Mouse (Mus musculus): ENCODE data around the gene Skap1. TPM values are rescaled to one million over a fixed set of nuclear protein-coding genes. Genes with fewer than 3 reads are reported as not detected.

Gene Skap1
- polyA plus RNA-seq, 1 experiment from 2014 or later: 0.23 TPM

DNA sequence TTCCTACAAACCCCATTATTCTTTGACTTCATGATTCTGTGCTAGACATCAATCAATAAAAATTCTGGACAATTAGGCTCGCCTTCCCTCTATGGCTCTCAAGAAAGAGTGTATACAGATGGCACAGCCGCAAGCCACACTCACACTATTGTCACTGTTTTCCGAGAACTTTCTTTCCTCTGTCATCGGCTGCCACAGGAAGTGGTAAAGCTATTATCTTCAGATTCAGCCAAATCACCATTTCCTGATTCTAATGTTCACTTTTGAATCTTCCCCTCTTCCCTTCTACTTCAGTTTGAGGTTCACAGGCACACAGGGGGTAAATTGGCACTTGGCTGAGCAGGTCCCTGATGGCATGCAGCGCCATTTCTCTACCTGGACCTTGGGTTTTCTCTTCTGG, 9.3 kb upstream of the Skap1 start:
- 65% methylated on average over 5 of the region's 5 CpGs for WGBS
- H3K4me2 ChIP-seq (ENCODE audit: low read length): no peak overlapping the region
- no peak overlapping the region for H3K9ac ChIP-seq (ENCODE audit: low read length)
- H3K4me3 ChIP-seq (ENCODE audit: control insufficient read depth in 1 of 2, insufficient read depth in 1 of 2, low read depth in 1 of 2, low read length in 2 of 2): no peak overlapping the region
- no peaks in the 10 kb centered on the region for H3K4me1 ChIP-seq (ENCODE audit: control insufficient read depth in 2 of 2, insufficient read depth in 2 of 2, low read length in 2 of 2)
- H3K27me3 ChIP-seq (ENCODE audit: control insufficient read depth, insufficient read depth, low read length): peaks cover 19% of the 10 kb centered on the region; the same call in 1 of the 2 replicates
- H3K27ac ChIP-seq (replicated peaks in 1 of 2; ENCODE audit: control insufficient read depth in 1 of 2, insufficient read depth in 1 of 2, low read depth in 2 of 2, low read length in 2 of 2): no peak overlapping the region
- ATAC-seq (ENCODE audit: insufficient number of reproducible peaks, insufficient read depth, low FRiP score, low read depth): no peak
- no peaks in the 10 kb centered on the region for H3K9me3 ChIP-seq (ENCODE audit: control insufficient read depth, low read length)
- H3K36me3 ChIP-seq (ENCODE audit: control insufficient read depth, insufficient read depth, low read length): no peaks in the 10 kb centered on the region

DNA sequence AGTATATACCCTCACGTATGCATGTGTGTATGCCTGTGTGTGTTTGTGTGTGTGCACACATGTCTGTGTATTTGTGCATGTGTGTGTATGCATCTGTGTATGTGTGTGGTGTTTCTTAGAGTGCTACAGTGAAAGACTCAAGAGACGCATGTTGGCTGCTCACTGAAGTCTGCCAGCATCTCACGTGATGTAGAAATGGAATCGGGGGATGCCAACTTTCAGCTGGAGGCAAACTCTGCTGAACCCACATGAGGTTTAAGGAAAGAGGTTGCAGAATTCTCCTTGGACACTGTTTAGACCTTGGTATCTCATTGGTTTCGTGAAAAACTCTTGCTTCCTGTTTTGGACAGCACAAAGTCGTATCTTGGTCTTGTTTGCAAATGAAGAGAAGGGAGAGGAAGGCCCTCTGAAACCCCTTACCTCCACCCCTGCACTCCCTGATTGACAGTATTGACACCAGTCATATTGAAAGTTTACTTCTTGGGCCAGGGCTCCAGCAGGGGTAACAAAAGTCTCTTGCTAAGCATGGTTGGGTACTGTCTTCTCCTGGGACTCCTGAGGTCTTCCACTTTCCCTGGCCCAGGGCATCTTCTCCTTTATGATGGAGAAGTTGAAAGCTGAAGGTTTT, 8.6 kb upstream of the Skap1 start:
- no peak overlapping the region for H3K4me3 ChIP-seq (ENCODE audit: control insufficient read depth in 1 of 2, insufficient read depth in 1 of 2, low read depth in 1 of 2, low read length in 2 of 2)
- ATAC-seq (ENCODE audit: insufficient number of reproducible peaks, insufficient read depth, low FRiP score, low read depth): no peak
- H3K9ac ChIP-seq (ENCODE audit: low read length): no peak overlapping the region
- H3K4me2 ChIP-seq (ENCODE audit: low read length): no peak overlapping the region
- H3K4me1 ChIP-seq (ENCODE audit: control insufficient read depth in 2 of 2, insufficient read depth in 2 of 2, low read length in 2 of 2): no peaks in the 10 kb centered on the region
- H3K9me3 ChIP-seq (ENCODE audit: control insufficient read depth, low read length): no peaks in the 10 kb centered on the region
- H3K27me3 ChIP-seq (ENCODE audit: control insufficient read depth, insufficient read depth, low read length): peaks cover 19% of the 10 kb centered on the region; the same call in 1 of the 2 replicates
- no peaks in the 10 kb centered on the region for H3K36me3 ChIP-seq (ENCODE audit: control insufficient read depth, insufficient read depth, low read length)
- no peak overlapping the region for H3K27ac ChIP-seq (replicated peaks in 1 of 2; ENCODE audit: control insufficient read depth in 1 of 2, insufficient read depth in 1 of 2, low read depth in 2 of 2, low read length in 2 of 2)
- WGBS: 81% methylated on average over 6 of the region's 6 CpGs

DNA sequence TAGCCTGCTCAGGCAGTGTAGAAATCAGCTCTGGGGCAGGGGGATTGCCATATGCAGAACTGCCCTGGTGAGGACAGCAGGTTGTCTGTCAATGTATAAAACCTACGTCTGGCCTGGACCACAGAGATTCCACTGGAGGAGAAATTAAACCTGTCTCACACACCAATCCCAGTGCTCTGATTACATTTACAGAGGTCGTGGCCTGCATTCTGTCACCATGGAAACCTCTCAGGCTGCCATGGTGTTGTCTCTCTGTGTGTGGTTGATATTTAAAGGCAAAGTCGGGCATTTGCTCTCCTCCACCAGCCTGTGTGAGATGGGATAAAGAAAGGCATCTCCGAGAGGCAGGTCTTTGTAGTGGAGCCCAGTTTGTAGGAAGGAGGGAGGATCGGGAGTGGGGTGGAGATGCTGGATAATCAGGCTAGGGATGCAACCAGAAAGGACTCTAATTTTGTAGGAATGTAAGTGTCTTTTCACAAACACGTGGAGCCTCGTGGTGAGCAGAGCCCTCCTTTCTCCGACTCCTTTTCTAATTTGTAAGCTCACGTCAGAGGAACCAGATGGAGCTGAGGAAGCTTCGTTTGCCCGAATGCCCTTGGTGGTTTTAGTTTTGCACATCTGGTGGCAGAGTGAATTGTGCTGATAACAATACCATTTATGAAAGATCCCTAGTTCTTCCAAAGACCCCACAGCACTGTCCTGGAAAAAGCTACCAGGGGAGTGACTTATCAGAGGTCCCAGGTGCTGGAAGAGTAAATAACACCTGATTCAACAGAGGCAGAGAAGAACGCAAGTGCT, 7.7 kb upstream of the Skap1 start:
- Histone ChIP-seq H3K4me3 (ENCODE audit: control insufficient read depth in 1 of 2, insufficient read depth in 1 of 2, low read depth in 1 of 2, low read length in 2 of 2) (no peak overlapping the region), H3K9ac (ENCODE audit: low read length) (no peak overlapping the region), H3K27me3 (ENCODE audit: control insufficient read depth, insufficient read depth, low read length) (peaks cover 26% of the 10 kb centered on the region), H3K27ac (replicated peaks in 1 of 2; ENCODE audit: control insufficient read depth in 1 of 2, insufficient read depth in 1 of 2, low read depth in 2 of 2, low read length in 2 of 2) (no peak overlapping the region), H3K36me3 (ENCODE audit: control insufficient read depth, insufficient read depth, low read length) (no peaks in the 10 kb centered on the region), H3K4me2 (ENCODE audit: low read length) (no peak overlapping the region), H3K4me1 (ENCODE audit: control insufficient read depth in 2 of 2, insufficient read depth in 2 of 2, low read length in 2 of 2) (peaks cover 0 to 1% of the 10 kb centered on the region in 2 experiments; a peak in 1 of 4 replicates), H3K9me3 (ENCODE audit: control insufficient read depth, low read length) (no peaks in the 10 kb centered on the region)
- no peak for ATAC-seq (ENCODE audit: insufficient number of reproducible peaks, insufficient read depth, low FRiP score, low read depth)
- 46% methylated on average over 12 of the region's 12 CpGs for whole genome bisulfite sequencing

- no peaks in the 10 kb centered on the region for H3K9me3 ChIP-seq (ENCODE audit: control insufficient read depth, low read length)
- H3K4me3 ChIP-seq (ENCODE audit: control insufficient read depth in 1 of 2, insufficient read depth in 1 of 2, low read depth in 1 of 2, low read length in 2 of 2): no peak overlapping the region
- peaks cover 66% of the 10 kb centered on the region for H3K27me3 ChIP-seq (ENCODE audit: control insufficient read depth, insufficient read depth, low read length)
- H3K9ac ChIP-seq (ENCODE audit: low read length): no peak overlapping the region
- ATAC-seq (ENCODE audit: insufficient number of reproducible peaks, insufficient read depth, low FRiP score, low read depth): no peak
- H3K27ac ChIP-seq (replicated peaks in 1 of 2; ENCODE audit: control insufficient read depth in 1 of 2, insufficient read depth in 1 of 2, low read depth in 2 of 2, low read length in 2 of 2): no peak overlapping the region
- no peak overlapping the region for H3K4me2 ChIP-seq (ENCODE audit: low read length)
- H3K36me3 ChIP-seq (ENCODE audit: control insufficient read depth, insufficient read depth, low read length): no peaks in the 10 kb centered on the region
- 34% methylated on average over 4 of the region's 4 CpGs for WGBS
- H3K4me1 ChIP-seq (ENCODE audit: control insufficient read depth in 2 of 2, insufficient read depth in 2 of 2, low read length in 2 of 2): peaks cover 4 to 12% of the 10 kb centered on the region in 2 experiments; a peak in 3 of 4 replicates
Measured at GRCm38 (mm10) chr11:96461766-96462165, 2.6 kb upstream of the Skap1 start.

DNA sequence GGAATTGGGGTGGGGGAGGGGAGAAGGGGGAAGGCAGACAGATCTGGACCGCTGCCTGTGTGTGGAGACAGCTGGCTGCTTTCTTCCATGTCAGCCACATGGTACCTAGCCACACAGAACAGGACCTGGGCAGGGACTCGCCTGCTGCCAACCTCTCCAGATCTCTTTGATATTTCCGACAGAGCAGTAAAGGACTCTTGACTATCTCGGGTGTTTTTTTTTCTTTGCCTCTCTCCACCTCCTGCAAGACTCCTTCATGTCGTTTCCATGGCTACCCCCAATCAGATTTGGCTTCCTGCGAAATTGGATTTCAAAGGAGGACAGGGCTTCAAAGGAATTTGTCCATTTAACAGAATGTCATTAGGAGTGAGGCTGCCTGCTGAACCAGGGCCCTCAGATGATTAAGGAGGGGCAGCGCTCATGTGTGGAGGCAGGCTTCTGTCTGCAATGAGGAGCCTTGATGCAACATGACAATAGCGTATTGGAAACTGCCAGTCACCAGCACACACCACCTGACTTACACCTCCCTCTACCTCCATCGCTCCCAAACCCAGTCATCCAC, 2.1 kb upstream of the Skap1 start:
- Histone ChIP-seq H3K4me2 (ENCODE audit: low read length) (no peak overlapping the region), H3K27me3 (ENCODE audit: control insufficient read depth, insufficient read depth, low read length) (peaks cover 64% of the 10 kb centered on the region), H3K4me1 (ENCODE audit: control insufficient read depth in 2 of 2, insufficient read depth in 2 of 2, low read length in 2 of 2) (peaks cover 4 to 12% of the 10 kb centered on the region in 2 experiments; a peak in 3 of 4 replicates), H3K36me3 (ENCODE audit: control insufficient read depth, insufficient read depth, low read length) (no peaks in the 10 kb centered on the region), H3K27ac (replicated peaks in 1 of 2; ENCODE audit: control insufficient read depth in 1 of 2, insufficient read depth in 1 of 2, low read depth in 2 of 2, low read length in 2 of 2) (no peak overlapping the region), H3K9me3 (ENCODE audit: control insufficient read depth, low read length) (no peaks in the 10 kb centered on the region), H3K4me3 (ENCODE audit: control insufficient read depth in 1 of 2, insufficient read depth in 1 of 2, low read depth in 1 of 2, low read length in 2 of 2) (no peak overlapping the region), H3K9ac (ENCODE audit: low read length) (no peak overlapping the region)
- ATAC-seq (ENCODE audit: insufficient number of reproducible peaks, insufficient read depth, low FRiP score, low read depth): no peak
- 13% methylated on average over 9 of the region's 9 CpGs for WGBS

DNA sequence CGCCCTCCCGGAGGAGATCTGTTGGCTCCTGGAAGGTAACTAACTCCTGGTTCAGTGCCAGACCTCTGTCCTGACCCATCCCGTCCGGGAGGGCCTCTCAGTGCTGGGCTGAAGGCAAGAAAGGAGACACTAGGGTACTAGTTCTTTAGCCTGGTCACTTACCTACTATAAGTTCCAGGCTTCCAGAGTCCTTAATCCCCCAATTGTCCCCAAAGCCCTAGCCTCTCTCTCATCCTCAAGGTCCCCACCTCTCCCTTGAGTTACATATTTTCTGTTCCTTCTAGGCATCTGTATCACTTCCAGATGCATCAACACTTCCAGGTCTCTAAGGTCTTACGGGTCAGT, 295 bp downstream of the Skap1 start:
- H3K27ac ChIP-seq (replicated peaks in 1 of 2; ENCODE audit: control insufficient read depth in 1 of 2, insufficient read depth in 1 of 2, low read depth in 2 of 2, low read length in 2 of 2): no peak overlapping the region
- H3K9ac ChIP-seq (ENCODE audit: low read length): no peak overlapping the region
- no peak for ATAC-seq (ENCODE audit: insufficient number of reproducible peaks, insufficient read depth, low FRiP score, low read depth)
- peak overlapping the region; percentile 75 for H3K4me2 ChIP-seq (ENCODE audit: low read length)
- 22% methylated on average over 5 of the region's 5 CpGs for WGBS
- H3K36me3 ChIP-seq (ENCODE audit: control insufficient read depth, insufficient read depth, low read length): no peaks in the 10 kb centered on the region
- peak overlapping the region; percentile 37 to 41; a peak in 3 of 4 replicates for H3K4me3 ChIP-seq (ENCODE audit: control insufficient read depth in 1 of 2, insufficient read depth in 1 of 2, low read depth in 1 of 2, low read length in 2 of 2)
- no peaks in the 10 kb centered on the region for H3K9me3 ChIP-seq (ENCODE audit: control insufficient read depth, low read length)
- peaks cover 55% of the 10 kb centered on the region for H3K27me3 ChIP-seq (ENCODE audit: control insufficient read depth, insufficient read depth, low read length)
- H3K4me1 ChIP-seq (ENCODE audit: control insufficient read depth in 2 of 2, insufficient read depth in 2 of 2, low read length in 2 of 2): peaks cover 4 to 12% of the 10 kb centered on the region in 2 experiments; a peak in 3 of 4 replicates

- Histone ChIP-seq H3K4me1 (ENCODE audit: control insufficient read depth in 2 of 2, insufficient read depth in 2 of 2, low read length in 2 of 2) (peaks cover 4 to 12% of the 10 kb centered on the region in 2 experiments; a peak in 3 of 4 replicates), H3K4me2 (ENCODE audit: low read length) (no peak overlapping the region), H3K27ac (replicated peaks in 1 of 2; ENCODE audit: control insufficient read depth in 1 of 2, insufficient read depth in 1 of 2, low read depth in 2 of 2, low read length in 2 of 2) (no peak overlapping the region), H3K27me3 (ENCODE audit: control insufficient read depth, insufficient read depth, low read length) (peaks cover 55% of the 10 kb centered on the region), H3K4me3 (ENCODE audit: control insufficient read depth in 1 of 2, insufficient read depth in 1 of 2, low read depth in 1 of 2, low read length in 2 of 2) (no peak overlapping the region), H3K36me3 (ENCODE audit: control insufficient read depth, insufficient read depth, low read length) (no peaks in the 10 kb centered on the region), H3K9ac (ENCODE audit: low read length) (no peak overlapping the region), H3K9me3 (ENCODE audit: control insufficient read depth, low read length) (no peaks in the 10 kb centered on the region)
- ATAC-seq (ENCODE audit: insufficient number of reproducible peaks, insufficient read depth, low FRiP score, low read depth): no peak
- 78% methylated on average over 10 of the region's 10 CpGs for WGBS
Measured at GRCm38 (mm10) chr11:96465426-96466056, 1.1 kb downstream of the Skap1 start.
